Mouse (Mus musculus): ENCODE measurements around the gene Nhs. TPM values are rescaled to one million over a fixed set of nuclear protein-coding genes. Genes with fewer than 3 reads are reported as not detected.

Gene Nhs
- total and polyA plus RNA-seq, 3 experiments = 0.04 to 0.30 (median 0.12) TPM

GRCm38 (mm10) chrX:161971131-161971530 lies 188.4 kb downstream of the Nhs start:
- Histone ChIP-seq H3K9ac (ENCODE audit: insufficient read depth, low read depth) (no peak overlapping the region), H3K4me1 (ENCODE audit: control insufficient read depth in 1 of 2, insufficient read depth in 2 of 2) (peaks cover 0 to 7% of the 10 kb centered on the region in 2 experiments; a peak in 1 of 4 replicates), H3K4me2 (ENCODE audit: insufficient read depth, low read depth, poor library complexity, severe bottlenecking) (no peak overlapping the region), H3K27me3 (replicated peaks) (no peaks in the 10 kb centered on the region), H3K4me3 (replicated peaks in 1 of 3; ENCODE audit: low read depth in 2 of 3, low read length in 2 of 3, poor library complexity in 1 of 3) (no peak overlapping the region), H3K36me3 (replicated peaks in 1 of 2; ENCODE audit: control insufficient read depth in 1 of 2, insufficient read depth in 1 of 2, low read length in 1 of 2) (no peaks in the 10 kb centered on the region), H3K79me2 (replicated peaks; ENCODE audit: control insufficient read depth, extremely low read depth, insufficient read depth, poor library complexity, severe bottlenecking) (no peaks in the 10 kb centered on the region), H3K9me3 (replicated peaks; ENCODE audit: low read length) (no peaks in the 10 kb centered on the region), H3K27ac (ENCODE audit: insufficient read depth, low read depth) (no peak overlapping the region)
- dilution Hi-C loops (cut with MboI; ENCODE audit: extremely low pct_ligation_motif_present, extremely low pct_unique_long_range_greater_than_20kb, low sequenced_read_pairs) (no loop called here), in situ Hi-C loops (cut with MboI; ENCODE audit: low pct_ligation_motif_present, low pct_unique_long_range_greater_than_20kb, low sequenced_read_pairs) (no loop called here)
- TF ChIP-seq MYC (IDR thresholded peaks at IDR 0.05; ENCODE audit: low read depth, low read length) (no peak), ZKSCAN1 (IDR thresholded peaks at IDR 0.05; ENCODE audit: borderline replicate concordance, low read depth, low read length) (no peak), MXI1 (IDR thresholded peaks at IDR 0.05; ENCODE audit: low read depth, low read length) (no peak), HCFC1 (IDR thresholded peaks at IDR 0.05; ENCODE audit: low read depth, low read length) (no peak), JUN (IDR thresholded peaks at IDR 0.05; ENCODE audit: insufficient read depth, low read depth, low read length) (no peak), MEF2A (IDR thresholded peaks at IDR 0.05; ENCODE audit: borderline replicate concordance, low read depth, low read length) (no peak), CHD2 (IDR thresholded peaks at IDR 0.05; ENCODE audit: low read length) (no peak), IRF4 (IDR thresholded peaks at IDR 0.05; ENCODE audit: low read depth, low read length) (no peak), USF1 (IDR thresholded peaks at IDR 0.05; ENCODE audit: low read depth, low read length) (no peak), RAD21 (IDR thresholded peaks at IDR 0.05; ENCODE audit: low read depth, low read length) (no peak)
- no peak for DNase-seq (ENCODE audit: extremely low read depth)

GRCm38 (mm10) chrX:161967692-161968091 lies 191.8 kb downstream of the Nhs start:
- H3K27me3 ChIP-seq (replicated peaks) = no peaks in the 10 kb centered on the region
- no peaks in the 10 kb centered on the region for H3K36me3 ChIP-seq (replicated peaks in 1 of 2; ENCODE audit: control insufficient read depth in 1 of 2, insufficient read depth in 1 of 2, low read length in 1 of 2)
- H3K79me2 ChIP-seq (replicated peaks; ENCODE audit: control insufficient read depth, extremely low read depth, insufficient read depth, poor library complexity, severe bottlenecking) = no peaks in the 10 kb centered on the region
- peak; percentile 50 for TF ChIP-seq SMC3 (IDR thresholded peaks at IDR 0.05; ENCODE audit: low read depth, low read length)
- TF ChIP-seq MEF2A (IDR thresholded peaks at IDR 0.05; ENCODE audit: borderline replicate concordance, low read depth, low read length) = no peak
- no peak for TF ChIP-seq TCF12 (IDR thresholded peaks at IDR 0.05; ENCODE audit: low read depth, low read length)
- TF ChIP-seq IRF4 (IDR thresholded peaks at IDR 0.05; ENCODE audit: low read depth, low read length) = no peak
- peak in 1 of 2 experiments; percentile 50; a peak in 2 of 4 replicates for TF ChIP-seq CTCF (conservative IDR thresholded peaks at IDR 0.05 in 1 of 2, IDR thresholded peaks at IDR 0.05 in 1 of 2; ENCODE audit: low read depth in 2 of 2, low read length in 2 of 2)
- peak; percentile 42 for TF ChIP-seq RAD21 (IDR thresholded peaks at IDR 0.05; ENCODE audit: low read depth, low read length)
- no peak for TF ChIP-seq POLR2A (IDR thresholded peaks at IDR 0.05; ENCODE audit: low read depth, low read length)
- no peak for TF ChIP-seq MAZ (IDR thresholded peaks at IDR 0.05; ENCODE audit: low read depth, low read length)
- no peak overlapping the region for H3K4me3 ChIP-seq (replicated peaks in 1 of 3; ENCODE audit: low read depth in 2 of 3, low read length in 2 of 3, poor library complexity in 1 of 3)
- H3K4me1 ChIP-seq (ENCODE audit: control insufficient read depth in 1 of 2, insufficient read depth in 2 of 2) = no peaks in the 10 kb centered on the region
- H3K9me3 ChIP-seq (replicated peaks; ENCODE audit: low read length) = no peaks in the 10 kb centered on the region
- in situ Hi-C loops (cut with MboI; ENCODE audit: low pct_ligation_motif_present, low pct_unique_long_range_greater_than_20kb, low sequenced_read_pairs) = no loop called here
- no peak overlapping the region for H3K27ac ChIP-seq (ENCODE audit: insufficient read depth, low read depth)
- no peak overlapping the region for H3K4me2 ChIP-seq (ENCODE audit: insufficient read depth, low read depth, poor library complexity, severe bottlenecking)
- DNase-seq (ENCODE audit: extremely low read depth) = no peak
- no peak overlapping the region for H3K9ac ChIP-seq (ENCODE audit: insufficient read depth, low read depth)
- dilution Hi-C loops (cut with MboI; ENCODE audit: extremely low pct_ligation_motif_present, extremely low pct_unique_long_range_greater_than_20kb, low sequenced_read_pairs) = no loop called here
